In the genomic region with DNA sequence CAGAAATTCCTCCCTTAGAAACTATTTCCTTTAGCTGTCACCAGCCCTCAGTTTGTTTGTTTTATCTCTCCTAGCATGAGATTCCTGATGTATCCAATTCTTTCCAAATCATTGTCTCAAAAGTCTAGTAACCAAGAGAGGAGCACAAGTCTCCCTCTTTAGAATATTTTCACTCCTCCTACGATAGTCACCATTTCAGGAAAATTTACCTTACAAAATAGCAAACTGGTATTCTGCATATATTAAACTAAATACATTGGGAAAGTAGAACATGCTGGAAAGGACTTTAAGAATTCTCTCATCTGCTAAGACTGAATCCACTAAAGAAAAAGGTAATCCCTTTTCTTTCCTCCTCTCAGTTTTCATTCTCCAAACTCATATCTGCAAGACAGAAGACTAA, we compare ENCODE assay signal across 12 mouse cellular contexts.
"Had no signal": no experiment of that assay in that cellular context is flagged by ENCODE, and none has a peak within 500 bp of the region (broad histone marks: within the 10 kb centered on the region; RNA-seq: fewer than 3 reads in every experiment).

No protein-coding gene starts in this region.

- DNase-seq: retina, postnatal 1 day; right cerebral cortex, adult 18-20 months; right cerebral cortex, postnatal 14 days; right cerebral cortex, postnatal 25 days; right cerebral cortex, postnatal 4 days; spleen, adult 18-20 months; thymus, adult 18-20 months; thymus, adult 2 months; thymus, postnatal 14 days; thymus, postnatal 25 days; thymus, postnatal 36 days; thymus, postnatal 4 days had no signal
